Mouse (Mus musculus): Measurements from ENCODE around the gene Sirt6. TPM values are rescaled to one million over a fixed set of nuclear protein-coding genes. Genes with fewer than 3 reads are reported as not detected.

The Sirt6 gene
- polyA plus RNA-seq, 1 experiment = 16.3 TPM

DNA sequence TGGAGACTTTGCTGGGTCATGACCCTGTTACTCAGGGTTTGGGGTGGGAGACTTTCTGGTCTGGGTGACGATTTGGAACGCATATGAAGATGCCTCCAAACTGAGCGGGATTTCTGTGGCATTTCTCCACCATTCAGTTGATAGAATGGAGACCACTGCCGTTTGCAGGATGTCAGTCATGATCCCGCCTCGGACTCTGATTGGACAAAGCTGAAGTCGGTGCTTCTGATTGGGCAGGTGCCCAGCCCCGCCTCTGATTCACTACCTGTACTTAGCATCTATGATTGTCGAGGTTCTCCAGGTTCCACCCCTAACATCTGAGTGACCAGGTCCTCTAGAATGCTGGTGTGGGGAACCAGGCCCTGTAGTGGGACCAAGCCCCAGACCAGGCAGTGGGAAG lies 6.8 kb downstream of the Sirt6 start:
- Histone ChIP-seq H3K27me3 (replicated peaks; ENCODE audit: control insufficient read depth, insufficient read depth, low read length) (no peaks in the 10 kb centered on the region), H3K36me3 (ENCODE audit: control insufficient read depth, insufficient read depth, low read length) (no peaks in the 10 kb centered on the region), H3K4me3 (ENCODE audit: insufficient read depth, low read depth, low read length) (no peak overlapping the region), H3K27ac (ENCODE audit: insufficient read depth, low read depth, low read length) (no peak overlapping the region), H3K4me1 (ENCODE audit: control insufficient read depth, insufficient read depth, low read length) (no peaks in the 10 kb centered on the region)
- WGBS = 53% methylated on average over 9 of the region's 9 CpGs
- DNase-seq = no peak
- TF ChIP-seq CTCF (conservative IDR thresholded peaks at IDR 0.05; ENCODE audit: insufficient read depth, insufficient read length, low read depth, low read length) (no peak), POLR2A (IDR thresholded peaks at IDR 0.05; ENCODE audit: low read depth, low read length) (no peak)

DNA sequence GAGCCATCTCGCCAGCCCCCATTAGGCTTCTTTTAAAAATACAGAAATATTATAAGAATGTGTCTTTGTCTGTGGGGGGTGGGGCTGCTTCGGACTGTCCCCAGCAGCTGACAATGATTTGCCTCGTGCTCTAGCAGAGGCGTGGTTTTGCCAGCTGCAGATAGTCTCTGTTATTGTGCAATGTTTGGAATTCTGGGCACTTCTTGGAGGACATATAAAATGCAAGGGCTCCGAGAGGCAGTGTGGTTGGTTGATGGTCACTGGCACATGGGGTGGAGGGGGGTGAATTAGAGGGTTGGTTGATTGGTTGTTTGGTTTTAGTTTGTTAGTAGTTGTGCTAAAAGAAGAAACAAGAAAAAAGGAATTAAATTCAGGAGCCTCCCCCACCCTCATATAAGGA lies 7.6 kb downstream of the Sirt6 start:
- TF ChIP-seq POLR2A (IDR thresholded peaks at IDR 0.05; ENCODE audit: low read depth, low read length) (no peak), CTCF (conservative IDR thresholded peaks at IDR 0.05; ENCODE audit: insufficient read depth, insufficient read length, low read depth, low read length) (no peak)
- H3K27me3 ChIP-seq (replicated peaks; ENCODE audit: control insufficient read depth, insufficient read depth, low read length) = no peaks in the 10 kb centered on the region
- H3K4me3 ChIP-seq (ENCODE audit: insufficient read depth, low read depth, low read length) = no peak overlapping the region
- H3K4me1 ChIP-seq (ENCODE audit: control insufficient read depth, insufficient read depth, low read length) = no peaks in the 10 kb centered on the region
- DNase-seq = no peak
- 79% methylated on average over 5 of the region's 5 CpGs for WGBS
- H3K36me3 ChIP-seq (ENCODE audit: control insufficient read depth, insufficient read depth, low read length) = no peaks in the 10 kb centered on the region
- no peak overlapping the region for H3K27ac ChIP-seq (ENCODE audit: insufficient read depth, low read depth, low read length)

DNA sequence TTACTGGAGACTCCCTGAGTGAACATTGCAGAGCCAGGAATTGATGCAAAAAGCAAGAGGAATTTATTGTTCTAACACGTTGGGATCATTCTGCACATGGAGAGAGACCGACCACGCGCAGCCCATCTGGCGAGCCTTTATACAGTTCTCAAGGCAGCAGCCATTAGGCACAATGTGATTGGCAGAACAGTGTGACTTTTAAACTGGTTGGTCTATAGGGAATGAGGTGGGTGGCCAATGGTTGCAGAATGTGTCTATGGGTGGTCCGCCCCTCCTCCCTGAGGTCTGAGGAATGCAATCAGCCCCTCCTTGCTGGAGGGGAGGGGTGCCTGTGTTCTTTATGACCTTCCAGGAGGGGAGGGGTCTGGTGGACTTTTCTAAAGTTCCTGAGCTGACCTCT lies 12.1 kb downstream of the Sirt6 start:
- H3K36me3 ChIP-seq (ENCODE audit: control insufficient read depth, insufficient read depth, low read length) = no peaks in the 10 kb centered on the region
- no peak overlapping the region for H3K4me3 ChIP-seq (ENCODE audit: insufficient read depth, low read depth, low read length)
- H3K27me3 ChIP-seq (replicated peaks; ENCODE audit: control insufficient read depth, insufficient read depth, low read length) = no peaks in the 10 kb centered on the region
- H3K4me1 ChIP-seq (ENCODE audit: control insufficient read depth, insufficient read depth, low read length) = no peaks in the 10 kb centered on the region
- no peak overlapping the region for H3K27ac ChIP-seq (ENCODE audit: insufficient read depth, low read depth, low read length)
- TF ChIP-seq CTCF (conservative IDR thresholded peaks at IDR 0.05; ENCODE audit: insufficient read depth, insufficient read length, low read depth, low read length) (no peak), POLR2A (IDR thresholded peaks at IDR 0.05; ENCODE audit: low read depth, low read length) (no peak)
- no peak for DNase-seq
- 51% methylated on average over 6 of the region's 6 CpGs for WGBS

DNA sequence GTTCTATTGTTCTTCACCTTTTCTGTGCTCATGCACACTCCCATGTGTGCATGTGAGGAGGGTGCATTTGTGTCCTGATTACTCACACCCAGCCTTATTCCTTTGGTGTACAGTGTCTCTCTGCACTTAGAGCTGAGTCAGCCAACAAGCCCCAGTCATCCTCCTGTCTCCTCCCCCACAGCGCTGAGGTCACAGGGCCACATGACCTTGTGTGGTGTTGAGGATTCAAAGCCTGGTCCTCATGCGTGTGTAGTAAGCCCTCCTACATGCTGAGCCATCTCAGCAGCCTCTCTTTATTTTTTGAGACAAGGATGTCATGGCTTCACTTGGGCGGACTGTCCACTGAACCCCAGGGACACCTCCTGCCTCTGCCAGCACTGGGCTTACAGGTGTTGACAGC lies 14.8 kb downstream of the Sirt6 start:
- no peak for DNase-seq
- Histone ChIP-seq H3K27me3 (replicated peaks; ENCODE audit: control insufficient read depth, insufficient read depth, low read length) (no peaks in the 10 kb centered on the region), H3K27ac (ENCODE audit: insufficient read depth, low read depth, low read length) (no peak overlapping the region), H3K36me3 (ENCODE audit: control insufficient read depth, insufficient read depth, low read length) (no peaks in the 10 kb centered on the region), H3K4me1 (ENCODE audit: control insufficient read depth, insufficient read depth, low read length) (no peaks in the 10 kb centered on the region), H3K4me3 (ENCODE audit: insufficient read depth, low read depth, low read length) (no peak overlapping the region)
- TF ChIP-seq POLR2A (IDR thresholded peaks at IDR 0.05; ENCODE audit: low read depth, low read length) = no peak
- TF ChIP-seq CTCF (conservative IDR thresholded peaks at IDR 0.05; ENCODE audit: insufficient read depth, insufficient read length, low read depth, low read length) = no peak
- 55% methylated on average over 3 of the region's 3 CpGs for WGBS

DNA sequence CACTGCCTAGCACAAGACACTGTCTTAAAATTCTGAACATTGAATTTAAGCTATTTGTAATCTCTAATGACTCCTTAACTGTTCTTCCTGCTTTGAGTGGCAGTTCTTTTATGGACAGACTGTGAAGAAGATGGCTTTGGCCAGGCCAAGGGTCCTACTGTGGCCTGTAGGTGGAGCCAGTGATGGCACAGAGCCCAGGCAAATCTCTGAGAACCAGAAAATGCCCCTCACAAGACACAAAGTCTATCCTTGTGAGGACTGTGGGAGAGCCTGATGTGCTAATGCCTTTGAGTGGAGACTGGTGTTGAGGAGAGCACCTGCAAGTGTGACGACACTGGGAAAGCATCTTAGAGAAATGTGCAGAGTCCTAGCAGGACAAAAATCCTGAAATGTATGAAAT lies 19.3 kb downstream of the Sirt6 start:
- Histone ChIP-seq H3K4me1 (ENCODE audit: control insufficient read depth, insufficient read depth, low read length) (peaks cover 3% of the 10 kb centered on the region; the same call in 1 of the 2 replicates), H3K36me3 (ENCODE audit: control insufficient read depth, insufficient read depth, low read length) (no peaks in the 10 kb centered on the region), H3K27ac (ENCODE audit: insufficient read depth, low read depth, low read length) (no peak overlapping the region), H3K27me3 (replicated peaks; ENCODE audit: control insufficient read depth, insufficient read depth, low read length) (no peaks in the 10 kb centered on the region), H3K4me3 (ENCODE audit: insufficient read depth, low read depth, low read length) (no peak overlapping the region)
- no peak for DNase-seq
- 100% methylated on average over 1 of the region's 1 CpGs for WGBS
- TF ChIP-seq POLR2A (IDR thresholded peaks at IDR 0.05; ENCODE audit: low read depth, low read length) = no peak
- 0 out of 2 replicates have a peak, but pooled peaks have one; percentile 10 for TF ChIP-seq CTCF (conservative IDR thresholded peaks at IDR 0.05; ENCODE audit: insufficient read depth, insufficient read length, low read depth, low read length)

DNA sequence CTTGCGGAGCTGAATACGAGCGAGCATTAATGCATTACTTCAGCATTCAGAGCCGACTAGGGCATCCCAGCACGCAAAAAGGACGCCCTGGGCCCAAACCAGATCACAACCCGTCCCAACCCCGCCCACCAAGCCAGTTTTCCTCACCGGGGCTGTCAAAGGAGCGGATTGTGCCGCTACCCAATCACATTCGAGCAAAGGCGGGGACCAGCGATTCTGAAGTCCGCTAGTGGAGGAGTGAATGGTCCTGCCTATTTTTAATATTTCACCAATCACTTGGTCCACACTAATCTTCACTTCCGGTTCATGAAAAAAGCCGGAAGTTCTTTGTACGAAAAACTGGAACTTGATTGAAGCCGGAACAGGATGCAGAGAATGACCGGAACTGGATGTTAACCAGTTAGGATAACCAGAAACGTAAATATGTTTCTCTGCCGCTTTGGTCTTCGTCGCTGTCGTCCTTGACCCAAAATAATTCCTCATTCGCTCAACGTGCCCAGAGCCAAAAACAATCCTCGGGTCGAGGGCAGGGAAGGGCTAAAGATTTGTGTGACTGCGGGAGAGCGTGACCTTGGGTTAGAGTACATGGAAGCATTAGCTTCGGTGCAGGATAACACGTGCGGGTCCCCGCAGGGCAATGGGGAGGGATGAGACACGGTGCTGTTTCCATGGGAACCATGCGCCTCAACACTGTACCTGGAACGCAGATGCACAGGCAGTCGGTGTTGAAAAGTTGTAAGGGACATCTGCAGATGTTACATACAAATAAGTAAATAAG lies 21.4 kb downstream of the Sirt6 start, which contains the start of gene BC025920:
Gene BC025920, plus strand, starts transcription at position 297 of the 778 bp plus-strand sequence.
- peaks cover 5% of the 10 kb centered on the region; the same call in 1 of the 2 replicates for H3K4me1 ChIP-seq (ENCODE audit: control insufficient read depth, insufficient read depth, low read length)
- peak within 1 kb of the TSS; percentile 82 for H3K4me3 ChIP-seq (ENCODE audit: insufficient read depth, low read depth, low read length)
- H3K27me3 ChIP-seq (replicated peaks; ENCODE audit: control insufficient read depth, insufficient read depth, low read length) = no peaks in the 10 kb centered on the region
- H3K27ac ChIP-seq (ENCODE audit: insufficient read depth, low read depth, low read length) = peak within 1 kb of the TSS; percentile 96
- WGBS = under 1% methylated on average over 39 of the region's 39 CpGs
- H3K36me3 ChIP-seq (ENCODE audit: control insufficient read depth, insufficient read depth, low read length) = no peaks in the 10 kb centered on the region
- peak; percentile 99 for DNase-seq
- TF ChIP-seq CTCF (conservative IDR thresholded peaks at IDR 0.05; ENCODE audit: insufficient read depth, insufficient read length, low read depth, low read length) = no peak
- TF ChIP-seq POLR2A (IDR thresholded peaks at IDR 0.05; ENCODE audit: low read depth, low read length) = peak; percentile 27

DNA sequence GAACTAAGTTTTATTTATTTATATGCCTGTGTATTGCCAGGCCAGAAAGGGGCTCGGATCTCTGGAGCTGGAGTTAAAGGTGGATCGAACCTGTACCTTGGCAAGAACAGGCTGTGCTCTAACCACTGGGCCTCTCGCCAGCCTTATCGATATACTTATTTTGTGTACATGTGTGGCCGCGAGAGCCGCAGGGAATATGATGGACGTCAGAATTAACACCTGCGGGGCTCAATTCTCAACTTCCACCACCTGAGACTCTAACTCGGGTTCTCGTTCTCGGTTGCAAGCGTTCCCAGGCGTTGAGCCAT lies 22.0 kb downstream of the Sirt6 start:
- DNase-seq = no peak
- no peaks in the 10 kb centered on the region for H3K36me3 ChIP-seq (ENCODE audit: control insufficient read depth, insufficient read depth, low read length)
- peak overlapping the region; percentile 67 for H3K27ac ChIP-seq (ENCODE audit: insufficient read depth, low read depth, low read length)
- no peaks in the 10 kb centered on the region for H3K27me3 ChIP-seq (replicated peaks; ENCODE audit: control insufficient read depth, insufficient read depth, low read length)
- H3K4me3 ChIP-seq (ENCODE audit: insufficient read depth, low read depth, low read length) = peak overlapping the region; percentile 42
- no peak for TF ChIP-seq POLR2A (IDR thresholded peaks at IDR 0.05; ENCODE audit: low read depth, low read length)
- no peak for TF ChIP-seq CTCF (conservative IDR thresholded peaks at IDR 0.05; ENCODE audit: insufficient read depth, insufficient read length, low read depth, low read length)
- WGBS = 1% methylated on average over 14 of the region's 14 CpGs
- H3K4me1 ChIP-seq (ENCODE audit: control insufficient read depth, insufficient read depth, low read length) = peaks cover 5% of the 10 kb centered on the region; the same call in 1 of the 2 replicates

All from kidney, adult 2 months (tissue).